Mouse (Mus musculus) 416B (cell line): ENCODE measurements around the gene Rasgrp1.

Experiments
- DNase-seq: peaks from one replicate; pipeline ENCODE4 v3.0.0; 2011; ENCODE audit warnings: low read depth

The Rasgrp1 gene

GRCm38 (mm10) chr2:117249255-117250000 is 93.4 kb downstream of the Rasgrp1 start, which contains the start of gene Fam98b:
TSS of gene Fam98b (plus strand) at chr2:117249739.
- peak; percentile 95 for DNase-seq

GRCm38 (mm10) chr2:117241953-117242352 is 100.8 kb downstream of the Rasgrp1 start:
- peak; percentile 13 for DNase-seq

- peak; percentile 89 for DNase-seq
Observed at GRCm38 (mm10) chr2:117231257-117231656, 111.5 kb downstream of the Rasgrp1 start.

- no peak for DNase-seq
Observed at GRCm38 (mm10) chr2:117230261-117230660, 112.5 kb downstream of the Rasgrp1 start.
